Comparison of ENCODE assay signal across 32 mouse cellular contexts in the genomic region with DNA sequence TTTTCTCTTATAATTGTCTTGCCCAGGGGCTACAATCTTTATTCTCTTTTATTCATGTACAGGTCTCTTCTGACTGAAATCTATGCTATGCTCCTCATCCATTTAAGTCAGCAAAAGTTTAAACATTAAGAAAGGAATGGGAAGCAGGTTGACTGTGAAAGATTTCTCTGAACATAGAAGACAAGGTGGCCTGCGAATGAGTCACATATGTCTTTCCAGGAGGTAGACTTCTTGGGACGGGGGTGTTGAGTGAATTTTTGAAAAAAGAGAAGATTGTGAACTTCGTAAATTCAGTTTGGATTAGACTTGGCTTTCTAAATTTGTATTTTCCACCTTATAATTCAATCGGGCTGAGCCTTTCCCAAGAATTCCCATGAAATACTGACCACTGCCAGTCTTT.
"Had no signal": no experiment of that assay in that cellular context is flagged by ENCODE, and none has a peak within 500 bp of the region (broad histone marks: within the 10 kb centered on the region; RNA-seq: fewer than 3 reads in every experiment).

No protein-coding gene starts in this region.

- H3K36me3 ChIP-seq: limb, embryonic 10.5 days; limb, embryonic 12.5 days; limb, embryonic 13.5 days; limb, embryonic 15.5 days; liver, embryonic 12.5 days; liver, embryonic 13.5 days; liver, embryonic 15.5 days; lung, embryonic 15.5 days; midbrain, embryonic 10.5 days; midbrain, embryonic 12.5 days; midbrain, embryonic 13.5 days; midbrain, embryonic 15.5 days; neural tube, embryonic 12.5 days had no signal

- H3K9me3 ChIP-seq: limb, embryonic 10.5 days; limb, embryonic 12.5 days; limb, embryonic 15.5 days; lung, embryonic 15.5 days; midbrain, embryonic 10.5 days; midbrain, embryonic 12.5 days; midbrain, embryonic 13.5 days; midbrain, embryonic 15.5 days; neural tube, embryonic 12.5 days had no signal

- H3K27ac ChIP-seq: limb, embryonic 10.5 days; limb, embryonic 12.5 days; limb, embryonic 13.5 days; limb, embryonic 15.5 days; liver, embryonic 12.5 days; liver, embryonic 13.5 days; liver, embryonic 14.5 days; liver, embryonic 15.5 days; lung, embryonic 15.5 days; macrophage; midbrain, embryonic 10.5 days; midbrain, embryonic 12.5 days; midbrain, embryonic 13.5 days; midbrain, embryonic 15.5 days; neural tube, embryonic 12.5 days had no signal

- DNase-seq: left cerebral cortex, postnatal 4 days; liver; liver, embryonic 13.5 days; liver, postnatal 0 days; lung, adult 18-20 months; lung, adult 2 months; lung, embryonic 14.5 days; lung, postnatal 10 days; lung, postnatal 14 days; lung, postnatal 36 days; lung, postnatal 4 days; midbrain, embryonic 14.5 days had no signal

- H3K4me1 ChIP-seq: limb, embryonic 10.5 days; limb, embryonic 12.5 days; limb, embryonic 13.5 days; limb, embryonic 15.5 days; liver, embryonic 12.5 days; liver, embryonic 13.5 days; liver, embryonic 15.5 days; lung, embryonic 15.5 days; megakaryocyte, embryonic 14.5 days; neural tube, embryonic 12.5 days had no signal

- H3K4me3 ChIP-seq: limb, embryonic 10.5 days; limb, embryonic 12.5 days; limb, embryonic 13.5 days; limb, embryonic 15.5 days; liver, embryonic 12.5 days; liver, embryonic 13.5 days; liver, embryonic 15.5 days; lung, embryonic 15.5 days; megakaryocyte, embryonic 14.5 days; midbrain, embryonic 10.5 days; midbrain, embryonic 12.5 days; midbrain, embryonic 13.5 days; midbrain, embryonic 15.5 days; myocyte; neural tube, embryonic 12.5 days had no signal

- H3K27me3 ChIP-seq: limb, embryonic 12.5 days; limb, embryonic 13.5 days; limb, embryonic 15.5 days; liver, embryonic 12.5 days; liver, embryonic 13.5 days; liver, embryonic 15.5 days; lung, embryonic 15.5 days; megakaryocyte, embryonic 14.5 days; midbrain, embryonic 12.5 days; midbrain, embryonic 13.5 days; midbrain, embryonic 15.5 days had no signal

- ATAC-seq: liver, embryonic 12.5 days; liver, postnatal 0 days; lung, postnatal 0 days; midbrain, embryonic 13.5 days; midbrain, embryonic 15.5 days; midbrain, embryonic 16.5 days had no signal

- H3K4me2 ChIP-seq: limb, embryonic 12.5 days; limb, embryonic 13.5 days; limb, embryonic 15.5 days; liver, embryonic 11.5 days; liver, embryonic 12.5 days; liver, embryonic 13.5 days; liver, embryonic 15.5 days; lung, embryonic 14.5 days; lung, embryonic 15.5 days; midbrain, embryonic 11.5 days; midbrain, embryonic 12.5 days; midbrain, embryonic 13.5 days; midbrain, embryonic 15.5 days; neural tube, embryonic 12.5 days had no signal

- H3K9ac ChIP-seq: limb, embryonic 12.5 days; limb, embryonic 13.5 days; limb, embryonic 15.5 days; liver, embryonic 12.5 days; liver, embryonic 13.5 days; liver, embryonic 14.5 days; liver, embryonic 15.5 days; liver, postnatal 0 days; lung, embryonic 14.5 days; lung, embryonic 15.5 days; midbrain, embryonic 12.5 days; midbrain, embryonic 13.5 days; midbrain, embryonic 15.5 days; neural tube, embryonic 12.5 days had no signal
